Mouse (Mus musculus): Measurements from ENCODE around the gene Fbxl2.

DNA sequence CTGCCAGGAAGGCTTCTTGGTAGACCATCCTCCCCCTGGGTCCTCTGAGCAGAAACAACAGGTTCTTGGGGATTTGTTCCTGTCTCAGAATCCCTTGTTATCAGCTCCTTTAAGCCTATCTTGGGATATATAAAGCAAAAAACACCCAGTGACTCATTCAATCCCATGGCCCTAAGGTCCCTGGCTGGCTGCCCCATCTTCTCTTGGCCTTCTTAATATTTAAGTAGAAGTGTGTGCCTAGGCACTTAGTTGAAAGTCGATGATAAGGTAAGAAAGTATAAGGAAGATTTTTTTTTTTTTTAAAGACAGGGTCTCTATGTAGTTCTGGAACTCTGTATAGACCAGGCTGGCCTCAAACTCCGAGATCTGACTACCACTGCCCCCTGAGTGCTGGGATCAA lies 63.5 kb downstream of the Fbxl2 start:
- TF ChIP-seq CEBPB (IDR thresholded peaks at IDR 0.05; ENCODE audit: insufficient read depth, poor library complexity, severe bottlenecking): no peak
- TF ChIP-seq TCF3 (IDR thresholded peaks at IDR 0.05; ENCODE audit: insufficient read length, low read depth): no peak
- no peak for TF ChIP-seq POLR2A (IDR thresholded peaks at IDR 0.05; ENCODE audit: insufficient read length, low read depth)
- no peak for TF ChIP-seq E2F4 (IDR thresholded peaks at IDR 0.05; ENCODE audit: insufficient read depth)
- TF ChIP-seq MAX (IDR thresholded peaks at IDR 0.05; ENCODE audit: low read depth): no peak
- TF ChIP-seq MYOD1 (IDR thresholded peaks at IDR 0.05; ENCODE audit: control insufficient read depth in 1 of 3, insufficient read length in 2 of 3, low read depth in 2 of 3): no peak
- no peak for TF ChIP-seq MYOG (IDR thresholded peaks at IDR 0.05; ENCODE audit: control insufficient read depth in 1 of 3, insufficient read depth in 1 of 3, insufficient read length in 2 of 3, low read depth in 2 of 3)
- no peak for TF ChIP-seq POLR2AphosphoS2 (IDR thresholded peaks at IDR 0.05; ENCODE audit: insufficient read length, low read depth)
- no peak for TF ChIP-seq USF1 (IDR thresholded peaks at IDR 0.05; ENCODE audit: low read depth)
- TF ChIP-seq TCF12 (IDR thresholded peaks at IDR 0.05; ENCODE audit: insufficient read depth, poor library complexity, severe bottlenecking): no peak
- TF ChIP-seq REST (IDR thresholded peaks at IDR 0.05; ENCODE audit: insufficient read depth, insufficient read length): no peak

Measured in myocyte (in vitro differentiated cells).